Mouse (Mus musculus): Measurements from ENCODE around the gene Smco1. TPM values are rescaled to one million over a fixed set of nuclear protein-coding genes. Genes with fewer than 3 reads are reported as not detected.
"Not testable (repeated sequence)": the region's sequence is repeated elsewhere in the genome, so short reads cannot be mapped to it uniquely, and the experiment has no call there.

Smco1 gene
- polyA plus RNA-seq, 1 experiment from 2014 or later = 0.18 TPM

- H3K36me3 ChIP-seq (ENCODE audit: control insufficient read depth, insufficient read depth, low read length); H3K4me3 ChIP-seq (ENCODE audit: low read length); H3K9ac ChIP-seq (ENCODE audit: low read length); H3K9me3 ChIP-seq (ENCODE audit: control insufficient read depth, low read length); ATAC-seq (ENCODE audit: low read depth); H3K4me1 ChIP-seq (replicated peaks; ENCODE audit: control insufficient read depth, insufficient read depth, low read length); H3K27me3 ChIP-seq (ENCODE audit: control insufficient read depth, insufficient read depth, low read depth, low read length); H3K4me2 ChIP-seq (ENCODE audit: low read depth, low read length); H3K27ac ChIP-seq (ENCODE audit: low read length): not testable (repeated sequence)
- WGBS = 87% methylated on average over 2 of the region's 2 CpGs
Measured at GRCm38 (mm10) chr16:32264225-32264624, 7.0 kb upstream of the Smco1 start.

- no peaks in the 10 kb centered on the region for H3K36me3 ChIP-seq (ENCODE audit: control insufficient read depth, insufficient read depth, low read length)
- H3K4me3 ChIP-seq (ENCODE audit: low read length) = no peak overlapping the region
- WGBS = 45% methylated on average over 9 of the region's 9 CpGs
- no peaks in the 10 kb centered on the region for H3K9me3 ChIP-seq (ENCODE audit: control insufficient read depth, low read length)
- no peak overlapping the region for H3K9ac ChIP-seq (ENCODE audit: low read length)
- no peak overlapping the region for H3K4me2 ChIP-seq (ENCODE audit: low read depth, low read length)
- ATAC-seq (ENCODE audit: low read depth) = no peak
- H3K4me1 ChIP-seq (replicated peaks; ENCODE audit: control insufficient read depth, insufficient read depth, low read length) = peaks cover under 1% of the 10 kb centered on the region; the same call in 1 of the 2 replicates
- no peak overlapping the region for H3K27ac ChIP-seq (ENCODE audit: low read length)
- no peaks in the 10 kb centered on the region for H3K27me3 ChIP-seq (ENCODE audit: control insufficient read depth, insufficient read depth, low read depth, low read length)
Measured at GRCm38 (mm10) chr16:32273338-32273737, 2.1 kb downstream of the Smco1 start.

GRCm38 (mm10) chr16:32275041-32275440 lies 3.8 kb downstream of the Smco1 start:
- Histone ChIP-seq H3K4me3 (ENCODE audit: low read length) (no peak overlapping the region), H3K4me2 (ENCODE audit: low read depth, low read length) (no peak overlapping the region), H3K27me3 (ENCODE audit: control insufficient read depth, insufficient read depth, low read depth, low read length) (no peaks in the 10 kb centered on the region), H3K9ac (ENCODE audit: low read length) (no peak overlapping the region), H3K27ac (ENCODE audit: low read length) (no peak overlapping the region), H3K4me1 (replicated peaks; ENCODE audit: control insufficient read depth, insufficient read depth, low read length) (peaks cover 10% of the 10 kb centered on the region), H3K36me3 (ENCODE audit: control insufficient read depth, insufficient read depth, low read length) (peaks cover 4% of the 10 kb centered on the region), H3K9me3 (ENCODE audit: control insufficient read depth, low read length) (peaks cover under 1% of the 10 kb centered on the region)
- ATAC-seq (ENCODE audit: low read depth) = no peak
- WGBS = 83% methylated on average over 6 of the region's 6 CpGs

- Histone ChIP-seq H3K9ac (ENCODE audit: low read length) (no peak overlapping the region), H3K27ac (ENCODE audit: low read length) (no peak overlapping the region), H3K4me2 (ENCODE audit: low read depth, low read length) (no peak overlapping the region), H3K27me3 (ENCODE audit: control insufficient read depth, insufficient read depth, low read depth, low read length) (no peaks in the 10 kb centered on the region), H3K4me1 (replicated peaks; ENCODE audit: control insufficient read depth, insufficient read depth, low read length) (peaks cover 10% of the 10 kb centered on the region), H3K9me3 (ENCODE audit: control insufficient read depth, low read length) (peaks cover 4% of the 10 kb centered on the region), H3K4me3 (ENCODE audit: low read length) (no peak overlapping the region), H3K36me3 (ENCODE audit: control insufficient read depth, insufficient read depth, low read length) (peaks cover 9% of the 10 kb centered on the region)
- no peak for ATAC-seq (ENCODE audit: low read depth)
- WGBS = 71% methylated on average over 1 of the region's 1 CpGs
Measured at GRCm38 (mm10) chr16:32275830-32276229, 4.6 kb downstream of the Smco1 start.

- WGBS = under 1% methylated on average over 75 of the region's 75 CpGs
- H3K4me1 ChIP-seq (replicated peaks; ENCODE audit: control insufficient read depth, insufficient read depth, low read length) = peaks cover 10% of the 10 kb centered on the region
- H3K9me3 ChIP-seq (ENCODE audit: control insufficient read depth, low read length) = peaks cover 4% of the 10 kb centered on the region
- peak within 1 kb of the TSS; percentile 81 for H3K4me3 ChIP-seq (ENCODE audit: low read length)
- H3K27ac ChIP-seq (ENCODE audit: low read length) = peak within 1 kb of the TSS; percentile 98
- peak; percentile 96 for ATAC-seq (ENCODE audit: low read depth)
- H3K27me3 ChIP-seq (ENCODE audit: control insufficient read depth, insufficient read depth, low read depth, low read length) = no peaks in the 10 kb centered on the region
- H3K4me2 ChIP-seq (ENCODE audit: low read depth, low read length) = peak within 1 kb of the TSS; percentile 73
- H3K9ac ChIP-seq (ENCODE audit: low read length) = peak within 1 kb of the TSS; percentile 89
- H3K36me3 ChIP-seq (ENCODE audit: control insufficient read depth, insufficient read depth, low read length) = peaks cover 9% of the 10 kb centered on the region
Measured at GRCm38 (mm10) chr16:32277308-32278256, 6.3 kb downstream of the Smco1 start, which contains the start of gene Rnf168. Gene Rnf168 (plus strand): TSS chr16:32277459.

- Histone ChIP-seq H3K27ac (ENCODE audit: low read length) (peak overlapping the region; percentile 98; the same call in 1 of the 2 replicates), H3K36me3 (ENCODE audit: control insufficient read depth, insufficient read depth, low read length) (peaks cover 13% of the 10 kb centered on the region)
Measured at GRCm38 (mm10) chr16:32278396-32278795, 7.1 kb downstream of the Smco1 start.

GRCm38 (mm10) chr16:32280211-32280610 lies 8.9 kb downstream of the Smco1 start:
- WGBS = 95% methylated on average over 8 of the region's 8 CpGs
- no peak for ATAC-seq (ENCODE audit: low read depth)
- Histone ChIP-seq H3K4me1 (replicated peaks; ENCODE audit: control insufficient read depth, insufficient read depth, low read length) (peaks cover 10% of the 10 kb centered on the region), H3K4me2 (ENCODE audit: low read depth, low read length) (no peak overlapping the region), H3K27ac (ENCODE audit: low read length) (no peak overlapping the region), H3K27me3 (ENCODE audit: control insufficient read depth, insufficient read depth, low read depth, low read length) (no peaks in the 10 kb centered on the region), H3K9ac (ENCODE audit: low read length) (no peak overlapping the region), H3K36me3 (ENCODE audit: control insufficient read depth, insufficient read depth, low read length) (peaks cover 22% of the 10 kb centered on the region), H3K9me3 (ENCODE audit: control insufficient read depth, low read length) (peaks cover 4% of the 10 kb centered on the region), H3K4me3 (ENCODE audit: low read length) (no peak overlapping the region)

More at GRCm38 (mm10) chr16:32278396-32278795, 7.1 kb downstream of the Smco1 start:
- Histone ChIP-seq H3K27me3 (ENCODE audit: control insufficient read depth, insufficient read depth, low read depth, low read length) (no peaks in the 10 kb centered on the region), H3K9ac (ENCODE audit: low read length) (peak overlapping the region; percentile 89), H3K4me1 (replicated peaks; ENCODE audit: control insufficient read depth, insufficient read depth, low read length) (peaks cover 10% of the 10 kb centered on the region), H3K9me3 (ENCODE audit: control insufficient read depth, low read length) (peaks cover 4% of the 10 kb centered on the region), H3K4me2 (ENCODE audit: low read depth, low read length) (peak overlapping the region; percentile 73), H3K4me3 (ENCODE audit: low read length) (peak overlapping the region; percentile 81)
- 26% methylated on average over 7 of the region's 7 CpGs for WGBS
- no peak for ATAC-seq (ENCODE audit: low read depth)

GRCm38 (mm10) chr16:32282608-32283007 lies 11.3 kb downstream of the Smco1 start:
- Histone ChIP-seq H3K4me1 (replicated peaks; ENCODE audit: control insufficient read depth, insufficient read depth, low read length) (peaks cover 10% of the 10 kb centered on the region), H3K9me3 (ENCODE audit: control insufficient read depth, low read length) (peaks cover 4% of the 10 kb centered on the region), H3K9ac (ENCODE audit: low read length) (no peak overlapping the region), H3K27ac (ENCODE audit: low read length) (no peak overlapping the region), H3K4me3 (ENCODE audit: low read length) (no peak overlapping the region), H3K4me2 (ENCODE audit: low read depth, low read length) (no peak overlapping the region), H3K36me3 (ENCODE audit: control insufficient read depth, insufficient read depth, low read length) (peaks cover 32% of the 10 kb centered on the region), H3K27me3 (ENCODE audit: control insufficient read depth, insufficient read depth, low read depth, low read length) (no peaks in the 10 kb centered on the region)
- no peak for ATAC-seq (ENCODE audit: low read depth)

- H3K4me2 ChIP-seq (ENCODE audit: low read depth, low read length) = no peak overlapping the region
- no peak overlapping the region for H3K9ac ChIP-seq (ENCODE audit: low read length)
- no peaks in the 10 kb centered on the region; the same call in 1 of the 2 replicates for H3K9me3 ChIP-seq (ENCODE audit: control insufficient read depth, low read length)
- H3K4me3 ChIP-seq (ENCODE audit: low read length) = no peak overlapping the region
- whole genome bisulfite sequencing = 93% methylated on average over 4 of the region's 4 CpGs
- H3K4me1 ChIP-seq (replicated peaks; ENCODE audit: control insufficient read depth, insufficient read depth, low read length) = no peaks in the 10 kb centered on the region
- H3K27ac ChIP-seq (ENCODE audit: low read length) = no peak overlapping the region
- H3K27me3 ChIP-seq (ENCODE audit: control insufficient read depth, insufficient read depth, low read depth, low read length) = no peaks in the 10 kb centered on the region
- ATAC-seq (ENCODE audit: low read depth) = no peak
- H3K36me3 ChIP-seq (ENCODE audit: control insufficient read depth, insufficient read depth, low read length) = peaks cover 33% of the 10 kb centered on the region
Measured at GRCm38 (mm10) chr16:32291821-32292220, 20.6 kb downstream of the Smco1 start.

Measured in lung, embryonic 16.5 days (tissue).